Mouse (Mus musculus) myocyte (in vitro differentiated cells): Measurements from ENCODE around the gene Kmt5b. TPM values are rescaled to one million over a fixed set of nuclear protein-coding genes. Genes with fewer than 3 reads are reported as not detected.
A peak's percentile ranks its signal among the peaks of the same experiment; 100 is the strongest.

Experiments used
- H3K27me3 ChIP-seq: one replicate; pipeline ENCODE4 v1.6.1; 2011; ENCODE audit not compliant: control insufficient read depth, insufficient read depth, insufficient read length
- H3K36me3 ChIP-seq: one replicate; pipeline ENCODE4 v1.6.1; 2011; ENCODE audit not compliant: control insufficient read depth, insufficient read depth
- H3K4me2 ChIP-seq: one replicate; pipeline ENCODE4 v1.6.1; 2011; ENCODE audit warnings: low read depth, control low read depth
- H3K4me3 ChIP-seq: one replicate; pipeline ENCODE4 v1.5.1; 2011; ENCODE audit warnings: mild to moderate bottlenecking, control low read depth, moderate library complexity
- H3K79me2 ChIP-seq: one replicate; pipeline ENCODE4 v1.6.1; 2011; ENCODE audit not compliant: control insufficient read depth, insufficient read depth
- H3ac ChIP-seq: one replicate; pipeline ENCODE4 v1.6.1; 2011; ENCODE audit not compliant: control insufficient read depth, insufficient read length
- CEBPB ChIP-seq: IDR thresholded peaks from 2 replicates; pipeline ENCODE4 v1.6.1; 2011; ENCODE audit warnings: mild to moderate bottlenecking, moderate library complexity; ENCODE audit not compliant: poor library complexity, insufficient read depth, severe bottlenecking
- E2F4 ChIP-seq: IDR thresholded peaks from one replicate; pipeline ENCODE4 v1.6.1; 2011; ENCODE audit warnings: mild to moderate bottlenecking, control low read depth, moderate library complexity; ENCODE audit not compliant: insufficient read depth
- MAX ChIP-seq: IDR thresholded peaks from one replicate; pipeline ENCODE4 v1.6.1; 2011; ENCODE audit warnings: low read depth, mild to moderate bottlenecking, control low read depth
- MYOD1 ChIP-seq, 3 experiments: IDR thresholded peaks; one replicate each; pipeline ENCODE4 v1.6.1; 2011; ENCODE audit warnings: control low read depth in 2 of 3, low read depth in 2 of 3, mild to moderate bottlenecking in 2 of 3, moderate library complexity in 1 of 3; ENCODE audit not compliant: insufficient read length in 2 of 3, control insufficient read depth in 1 of 3
- MYOG ChIP-seq, 3 experiments: IDR thresholded peaks; one replicate each; pipeline ENCODE4 v1.6.1; 2011; ENCODE audit warnings: control low read depth in 2 of 3, low read depth in 2 of 3, mild to moderate bottlenecking in 2 of 3; ENCODE audit not compliant: insufficient read length in 2 of 3, control insufficient read depth in 1 of 3, insufficient read depth in 1 of 3
- POLR2A ChIP-seq: IDR thresholded peaks from one replicate; pipeline ENCODE4 v1.6.1; 2011; ENCODE audit warnings: low read depth, mild to moderate bottlenecking, control low read depth, moderate library complexity; ENCODE audit not compliant: insufficient read length
- POLR2AphosphoS2 ChIP-seq: IDR thresholded peaks from one replicate; pipeline ENCODE4 v1.6.1; 2011; ENCODE audit warnings: low read depth, control low read depth; ENCODE audit not compliant: insufficient read length
- REST ChIP-seq: IDR thresholded peaks from one replicate; pipeline ENCODE4 v1.6.1; 2011; ENCODE audit warnings: mild to moderate bottlenecking, control low read depth, moderate library complexity; ENCODE audit not compliant: insufficient read depth, insufficient read length
- SRF ChIP-seq: IDR thresholded peaks from one replicate; pipeline ENCODE4 v1.6.1; 2011; ENCODE audit warnings: low read depth; ENCODE audit not compliant: control insufficient read depth, insufficient read length
- TCF12 ChIP-seq: IDR thresholded peaks from one replicate; pipeline ENCODE4 v1.6.1; 2011; ENCODE audit warnings: mild to moderate bottlenecking, control low read depth; ENCODE audit not compliant: poor library complexity, insufficient read depth, severe bottlenecking
- TCF3 ChIP-seq: IDR thresholded peaks from one replicate; pipeline ENCODE4 v1.6.1; 2011; ENCODE audit warnings: low read depth, control low read depth; ENCODE audit not compliant: insufficient read length
- USF1 ChIP-seq: IDR thresholded peaks from one replicate; pipeline ENCODE4 v1.6.1; 2011; ENCODE audit warnings: low read depth, mild to moderate bottlenecking, control low read depth, moderate library complexity
- polyA plus RNA-seq: library from polyadenylated mRNA; unstranded; fragments of >200 nt; fragmentation: generic; extraction: Trizol; gene quantifications from one replicate; pipeline ENCODE4 v1.2.1, GENCODE M21; 2012; ENCODE audit warnings: missing spikeins

Gene Kmt5b
- polyA plus RNA-seq, 1 experiment: 8.0 TPM

DNA sequence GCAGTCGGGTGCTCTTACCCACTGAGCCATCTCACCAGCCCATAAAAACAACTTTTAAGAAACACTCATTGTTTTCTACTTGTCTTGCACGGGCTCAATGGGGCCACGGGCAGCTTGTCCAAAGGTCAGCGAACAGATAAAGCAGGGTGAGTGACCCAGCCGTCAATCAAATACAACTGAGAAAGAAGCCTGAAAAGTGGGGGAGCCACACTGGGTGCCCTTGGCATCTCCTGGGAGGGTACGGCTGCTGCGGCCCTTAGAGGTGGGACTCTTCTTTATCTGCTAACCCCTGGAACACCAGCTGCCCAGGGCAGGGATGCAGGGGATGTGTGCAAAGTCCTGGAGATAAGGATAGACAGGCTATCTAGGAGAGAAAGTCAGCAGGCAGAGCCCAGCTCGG is 64.5 kb downstream of the Kmt5b start:
- H3ac ChIP-seq: no peak overlapping the region
- TF ChIP-seq MYOD1 (IDR thresholded peaks at IDR 0.05; ENCODE audit: control insufficient read depth in 1 of 3, insufficient read length in 2 of 3, low read depth in 2 of 3) (no peak), CEBPB (no peak), POLR2AphosphoS2 (no peak), SRF (no peak), TCF3 (no peak), USF1 (no peak), REST (no peak)
- no peaks in the 10 kb centered on the region for H3K36me3 ChIP-seq
- H3K4me3 ChIP-seq: no peak overlapping the region
- no peak overlapping the region for H3K4me2 ChIP-seq
- H3K27me3 ChIP-seq: no peaks in the 10 kb centered on the region
- H3K79me2 ChIP-seq: no peaks in the 10 kb centered on the region

DNA sequence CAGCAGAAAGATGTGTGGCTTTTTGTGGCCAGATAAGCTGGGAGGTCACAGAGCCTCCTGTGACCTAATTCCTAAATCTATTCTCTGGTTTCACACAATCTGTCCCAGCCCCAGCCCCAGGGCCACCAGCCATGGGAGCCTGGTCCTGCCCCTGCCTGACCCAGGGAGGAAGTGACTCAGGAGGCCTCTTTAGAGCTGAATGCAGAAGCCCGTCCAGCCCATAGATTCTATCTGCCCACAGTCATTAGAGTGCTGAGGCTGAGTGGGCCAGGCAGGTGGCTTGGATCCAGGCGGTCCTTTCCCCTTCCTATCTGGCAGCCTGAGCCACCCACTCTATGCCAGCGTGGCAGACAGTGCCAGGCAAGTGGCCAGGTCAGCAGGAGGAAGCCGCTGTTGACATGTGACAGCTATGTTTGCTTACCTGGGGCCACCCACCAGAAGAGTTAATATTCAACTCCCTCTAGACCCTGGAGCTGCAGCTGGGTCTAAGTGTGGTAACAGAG is 65.7 kb downstream of the Kmt5b start:
- no peaks in the 10 kb centered on the region for H3K27me3 ChIP-seq
- peak overlapping the region; percentile 49 for H3K4me2 ChIP-seq
- H3K79me2 ChIP-seq: no peaks in the 10 kb centered on the region
- no peak overlapping the region for H3K4me3 ChIP-seq
- no peaks in the 10 kb centered on the region for H3K36me3 ChIP-seq
- TF ChIP-seq CEBPB: no peak
- no peak for TF ChIP-seq TCF3
- TF ChIP-seq MAX: no peak
- TF ChIP-seq REST: no peak
- TF ChIP-seq POLR2A: peak; percentile 12
- TF ChIP-seq MYOG (IDR thresholded peaks at IDR 0.05; ENCODE audit: control insufficient read depth in 1 of 3, insufficient read depth in 1 of 3, insufficient read length in 2 of 3, low read depth in 2 of 3): peak in 1 of 3 experiments; percentile 65
- TF ChIP-seq MYOD1 (IDR thresholded peaks at IDR 0.05; ENCODE audit: control insufficient read depth in 1 of 3, insufficient read length in 2 of 3, low read depth in 2 of 3): peak in 2 of 3 experiments; percentile 37 to 80
- H3ac ChIP-seq: no peak overlapping the region

DNA sequence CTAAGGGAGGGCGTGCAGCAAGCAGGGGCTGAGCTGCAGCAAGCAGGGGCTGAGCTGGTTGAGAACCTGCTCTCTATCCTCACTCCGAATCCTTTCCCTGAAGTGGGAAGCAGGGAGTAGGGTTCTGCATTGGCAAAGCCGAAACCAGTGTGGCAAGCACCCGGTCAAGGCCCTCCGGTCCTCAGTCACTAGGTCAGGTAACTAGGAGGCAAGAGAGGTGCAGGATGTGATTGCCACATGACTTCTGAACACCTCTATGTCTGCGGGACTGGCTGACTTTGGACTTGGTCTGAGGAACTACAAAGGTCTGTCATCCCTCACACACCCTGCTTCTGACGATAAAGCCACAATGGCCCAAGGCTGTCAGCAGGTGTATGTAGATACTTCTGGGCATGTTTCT is 67.1 kb downstream of the Kmt5b start:
- no peaks in the 10 kb centered on the region for H3K79me2 ChIP-seq
- TF ChIP-seq CEBPB (no peak), USF1 (no peak), MAX (no peak), REST (no peak), MYOD1 (IDR thresholded peaks at IDR 0.05; ENCODE audit: control insufficient read depth in 1 of 3, insufficient read length in 2 of 3, low read depth in 2 of 3) (no peak), SRF (no peak), MYOG (IDR thresholded peaks at IDR 0.05; ENCODE audit: control insufficient read depth in 1 of 3, insufficient read depth in 1 of 3, insufficient read length in 2 of 3, low read depth in 2 of 3) (no peak), TCF3 (no peak), TCF12 (no peak), POLR2A (no peak), POLR2AphosphoS2 (no peak), E2F4 (no peak)
- H3K4me3 ChIP-seq: no peak overlapping the region
- no peaks in the 10 kb centered on the region for H3K36me3 ChIP-seq
- no peak overlapping the region for H3K4me2 ChIP-seq
- H3K27me3 ChIP-seq: no peaks in the 10 kb centered on the region
- no peak overlapping the region for H3ac ChIP-seq

- Histone ChIP-seq H3K36me3 (no peaks in the 10 kb centered on the region), H3K4me3 (no peak overlapping the region), H3K27me3 (no peaks in the 10 kb centered on the region), H3ac (no peak overlapping the region), H3K4me2 (no peak overlapping the region), H3K79me2 (no peaks in the 10 kb centered on the region)
- no peak for TF ChIP-seq MYOG (IDR thresholded peaks at IDR 0.05; ENCODE audit: control insufficient read depth in 1 of 3, insufficient read depth in 1 of 3, insufficient read length in 2 of 3, low read depth in 2 of 3)
- no peak for TF ChIP-seq MAX
- TF ChIP-seq E2F4: no peak
- TF ChIP-seq POLR2A: no peak
- TF ChIP-seq POLR2AphosphoS2: no peak
- no peak for TF ChIP-seq TCF3
- no peak for TF ChIP-seq REST
Observed at GRCm38 (mm10) chr19:3836791-3837190, 69.6 kb downstream of the Kmt5b start.

GRCm38 (mm10) chr19:3838931-3839330 is 71.7 kb downstream of the Kmt5b start:
- H3K79me2 ChIP-seq: no peaks in the 10 kb centered on the region
- H3ac ChIP-seq: no peak overlapping the region
- no peak overlapping the region for H3K4me3 ChIP-seq
- no peaks in the 10 kb centered on the region for H3K36me3 ChIP-seq
- H3K4me2 ChIP-seq: peak overlapping the region; percentile 65
- TF ChIP-seq REST (no peak), MAX (peak; percentile 13), TCF3 (no peak), CEBPB (peak; percentile 63; the same call in 1 of the 2 replicates), USF1 (peak; percentile 76)
- no peaks in the 10 kb centered on the region for H3K27me3 ChIP-seq
